Mouse (Mus musculus): ENCODE measurements at regions not wholly inside any gene's neighbourhood (a gene's known extent, or its start where the extent isn't known, plus 50 kb on each side); places are given as distances from the start of the nearest gene placed in this dataset.

- no peak for TF ChIP-seq CTCF (conservative IDR thresholded peaks at IDR 0.05; ENCODE audit: insufficient read depth, insufficient read length, low read depth, low read length)
- no peak for TF ChIP-seq POLR2A (IDR thresholded peaks at IDR 0.05; ENCODE audit: low read depth, low read length)
Observed at GRCm38 (mm10) chr13:100962811-100963540, 129.7 kb upstream of the Slc30a5 start.
